Mouse (Mus musculus): Measurements from ENCODE around the gene Exosc2. TPM values are rescaled to one million over a fixed set of nuclear protein-coding genes. Genes with fewer than 3 reads are reported as not detected.

The Exosc2 gene
- total RNA-seq, 1 experiment = 105 TPM

- no peak overlapping the region for H3K4me3 ChIP-seq (ENCODE audit: insufficient read depth in 1 of 2, low read depth in 1 of 2, low read length in 2 of 2, poor library complexity in 1 of 2, severe bottlenecking in 1 of 2)
- H3K4me1 ChIP-seq (ENCODE audit: control insufficient read depth in 2 of 2, insufficient read depth in 2 of 2, low read length in 2 of 2, poor library complexity in 1 of 2) = peaks cover 0 to 4% of the 10 kb centered on the region in 2 experiments; a peak in 1 of 4 replicates
- H3K9ac ChIP-seq (ENCODE audit: insufficient read depth, low read depth, low read length, poor library complexity, severe bottlenecking) = no peak overlapping the region
- no peaks in the 10 kb centered on the region for H3K9me3 ChIP-seq (ENCODE audit: control insufficient read depth, insufficient read depth, low read depth, low read length)
- no peak overlapping the region for H3K27ac ChIP-seq (ENCODE audit: insufficient read depth, low read depth, low read length, poor library complexity, severe bottlenecking)
- peaks cover 8% of the 10 kb centered on the region; the same call in 1 of the 2 replicates for H3K36me3 ChIP-seq (ENCODE audit: control insufficient read depth, insufficient read depth, low read length, poor library complexity, severe bottlenecking)
- in situ Hi-C loops (cut with MboI; ENCODE audit: low sequenced_read_pairs in 2 of 2, unreplicated experiment in 2 of 2) = no loop called here
- TF ChIP-seq MAFK (IDR thresholded peaks at IDR 0.05; ENCODE audit: insufficient read depth, low read depth, low read length) (no peak), CHD2 (IDR thresholded peaks at IDR 0.05; ENCODE audit: low read depth, low read length) (no peak), ZC3H11A (IDR thresholded peaks at IDR 0.05; ENCODE audit: borderline replicate concordance, low read depth, low read length) (no peak), ZNF384 (IDR thresholded peaks at IDR 0.05; ENCODE audit: low read depth, low read length) (no peak), HCFC1 (IDR thresholded peaks at IDR 0.05; ENCODE audit: borderline replicate concordance, insufficient read depth, low read length) (no peak)
- no peak for DNase-seq (ENCODE audit: low read depth, low spot score)
Observed at GRCm38 (mm10) chr2:31703226-31703625, 32.7 kb downstream of the Exosc2 start.

- Histone ChIP-seq H3K4me1 (ENCODE audit: control insufficient read depth in 2 of 2, insufficient read depth in 2 of 2, low read length in 2 of 2, poor library complexity in 1 of 2) (no peaks in the 10 kb centered on the region), H3K27ac (ENCODE audit: insufficient read depth, low read depth, low read length, poor library complexity, severe bottlenecking) (no peak overlapping the region), H3K9ac (ENCODE audit: insufficient read depth, low read depth, low read length, poor library complexity, severe bottlenecking) (no peak overlapping the region), H3K4me3 (ENCODE audit: insufficient read depth in 1 of 2, low read depth in 1 of 2, low read length in 2 of 2, poor library complexity in 1 of 2, severe bottlenecking in 1 of 2) (no peak overlapping the region), H3K36me3 (ENCODE audit: control insufficient read depth, insufficient read depth, low read length, poor library complexity, severe bottlenecking) (peaks cover 4% of the 10 kb centered on the region; the same call in 1 of the 2 replicates), H3K9me3 (ENCODE audit: control insufficient read depth, insufficient read depth, low read depth, low read length) (no peaks in the 10 kb centered on the region)
- in situ Hi-C loops (cut with MboI; ENCODE audit: low sequenced_read_pairs in 2 of 2, unreplicated experiment in 2 of 2) = no loop called here
- DNase-seq (ENCODE audit: low read depth, low spot score) = no peak
- TF ChIP-seq CHD2 (IDR thresholded peaks at IDR 0.05; ENCODE audit: low read depth, low read length) = no peak
- no peak for TF ChIP-seq ZNF384 (IDR thresholded peaks at IDR 0.05; ENCODE audit: low read depth, low read length)
- no peak for TF ChIP-seq ZC3H11A (IDR thresholded peaks at IDR 0.05; ENCODE audit: borderline replicate concordance, low read depth, low read length)
- TF ChIP-seq HCFC1 (IDR thresholded peaks at IDR 0.05; ENCODE audit: borderline replicate concordance, insufficient read depth, low read length) = no peak
- TF ChIP-seq MAFK (IDR thresholded peaks at IDR 0.05; ENCODE audit: insufficient read depth, low read depth, low read length) = no peak
Observed at GRCm38 (mm10) chr2:31705914-31706313, 35.4 kb downstream of the Exosc2 start.

- H3K4me3 ChIP-seq (ENCODE audit: insufficient read depth in 1 of 2, low read depth in 1 of 2, low read length in 2 of 2, poor library complexity in 1 of 2, severe bottlenecking in 1 of 2) = no peak overlapping the region
- H3K9ac ChIP-seq (ENCODE audit: insufficient read depth, low read depth, low read length, poor library complexity, severe bottlenecking) = no peak overlapping the region
- no peak for DNase-seq (ENCODE audit: low read depth, low spot score)
- no peaks in the 10 kb centered on the region for H3K9me3 ChIP-seq (ENCODE audit: control insufficient read depth, insufficient read depth, low read depth, low read length)
- no peaks in the 10 kb centered on the region for H3K4me1 ChIP-seq (ENCODE audit: control insufficient read depth in 2 of 2, insufficient read depth in 2 of 2, low read length in 2 of 2, poor library complexity in 1 of 2)
- H3K36me3 ChIP-seq (ENCODE audit: control insufficient read depth, insufficient read depth, low read length, poor library complexity, severe bottlenecking) = peaks cover 4% of the 10 kb centered on the region; the same call in 1 of the 2 replicates
- TF ChIP-seq HCFC1 (IDR thresholded peaks at IDR 0.05; ENCODE audit: borderline replicate concordance, insufficient read depth, low read length) (no peak), ZC3H11A (IDR thresholded peaks at IDR 0.05; ENCODE audit: borderline replicate concordance, low read depth, low read length) (no peak), CHD2 (IDR thresholded peaks at IDR 0.05; ENCODE audit: low read depth, low read length) (no peak), ZNF384 (IDR thresholded peaks at IDR 0.05; ENCODE audit: low read depth, low read length) (no peak), MAFK (IDR thresholded peaks at IDR 0.05; ENCODE audit: insufficient read depth, low read depth, low read length) (no peak)
- no peak overlapping the region for H3K27ac ChIP-seq (ENCODE audit: insufficient read depth, low read depth, low read length, poor library complexity, severe bottlenecking)
- in situ Hi-C loops (cut with MboI; ENCODE audit: low sequenced_read_pairs in 2 of 2, unreplicated experiment in 2 of 2) = no loop called here
Observed at GRCm38 (mm10) chr2:31706531-31706930, 36.0 kb downstream of the Exosc2 start.

GRCm38 (mm10) chr2:31712716-31713115, 42.2 kb downstream of the Exosc2 start:
- TF ChIP-seq ZNF384 (IDR thresholded peaks at IDR 0.05; ENCODE audit: low read depth, low read length) (no peak), ZC3H11A (IDR thresholded peaks at IDR 0.05; ENCODE audit: borderline replicate concordance, low read depth, low read length) (no peak), MAFK (IDR thresholded peaks at IDR 0.05; ENCODE audit: insufficient read depth, low read depth, low read length) (no peak), HCFC1 (IDR thresholded peaks at IDR 0.05; ENCODE audit: borderline replicate concordance, insufficient read depth, low read length) (no peak), CHD2 (IDR thresholded peaks at IDR 0.05; ENCODE audit: low read depth, low read length) (no peak)
- in situ Hi-C loops (cut with MboI; ENCODE audit: low sequenced_read_pairs in 2 of 2, unreplicated experiment in 2 of 2) = no loop called here

GRCm38 (mm10) chr2:31713813-31714212, 43.3 kb downstream of the Exosc2 start:
- no peak for DNase-seq (ENCODE audit: low read depth, low spot score)
- in situ Hi-C loops (cut with MboI; ENCODE audit: low sequenced_read_pairs in 2 of 2, unreplicated experiment in 2 of 2) = no loop called here
- TF ChIP-seq ZC3H11A (IDR thresholded peaks at IDR 0.05; ENCODE audit: borderline replicate concordance, low read depth, low read length) (no peak), CHD2 (IDR thresholded peaks at IDR 0.05; ENCODE audit: low read depth, low read length) (no peak), ZNF384 (IDR thresholded peaks at IDR 0.05; ENCODE audit: low read depth, low read length) (no peak), MAFK (IDR thresholded peaks at IDR 0.05; ENCODE audit: insufficient read depth, low read depth, low read length) (no peak), HCFC1 (IDR thresholded peaks at IDR 0.05; ENCODE audit: borderline replicate concordance, insufficient read depth, low read length) (no peak)
- no peaks in the 10 kb centered on the region for H3K4me1 ChIP-seq (ENCODE audit: control insufficient read depth in 2 of 2, insufficient read depth in 2 of 2, low read length in 2 of 2, poor library complexity in 1 of 2)
- H3K9me3 ChIP-seq (ENCODE audit: control insufficient read depth, insufficient read depth, low read depth, low read length) = no peaks in the 10 kb centered on the region
- H3K27ac ChIP-seq (ENCODE audit: insufficient read depth, low read depth, low read length, poor library complexity, severe bottlenecking) = no peak overlapping the region
- no peak overlapping the region for H3K9ac ChIP-seq (ENCODE audit: insufficient read depth, low read depth, low read length, poor library complexity, severe bottlenecking)
- no peak overlapping the region for H3K4me3 ChIP-seq (ENCODE audit: insufficient read depth in 1 of 2, low read depth in 1 of 2, low read length in 2 of 2, poor library complexity in 1 of 2, severe bottlenecking in 1 of 2)
- H3K36me3 ChIP-seq (ENCODE audit: control insufficient read depth, insufficient read depth, low read length, poor library complexity, severe bottlenecking) = no peaks in the 10 kb centered on the region

More at GRCm38 (mm10) chr2:31712716-31713115, 42.2 kb downstream of the Exosc2 start:
- Histone ChIP-seq H3K27ac (ENCODE audit: insufficient read depth, low read depth, low read length, poor library complexity, severe bottlenecking) (no peak overlapping the region), H3K9me3 (ENCODE audit: control insufficient read depth, insufficient read depth, low read depth, low read length) (no peaks in the 10 kb centered on the region), H3K4me1 (ENCODE audit: control insufficient read depth in 2 of 2, insufficient read depth in 2 of 2, low read length in 2 of 2, poor library complexity in 1 of 2) (no peaks in the 10 kb centered on the region), H3K4me3 (ENCODE audit: insufficient read depth in 1 of 2, low read depth in 1 of 2, low read length in 2 of 2, poor library complexity in 1 of 2, severe bottlenecking in 1 of 2) (no peak overlapping the region), H3K36me3 (ENCODE audit: control insufficient read depth, insufficient read depth, low read length, poor library complexity, severe bottlenecking) (no peaks in the 10 kb centered on the region), H3K9ac (ENCODE audit: insufficient read depth, low read depth, low read length, poor library complexity, severe bottlenecking) (no peak overlapping the region)
- no peak for DNase-seq (ENCODE audit: low read depth, low spot score)

All from ES-E14 (cell line).